Mouse (Mus musculus) forebrain, embryonic 10.5 days (tissue): ENCODE data around the gene Eif4ebp2. TPM values are rescaled to one million over a fixed set of nuclear protein-coding genes. Genes with fewer than 3 reads are reported as not detected.

Source experiments
- DNase-seq: peaks from one replicate; pipeline ENCODE4 v3.0.0-alpha.2; 2017; ENCODE audit warnings: low spot score; ENCODE audit errors: extremely low spot score
- H3K27ac ChIP-seq: fragments of 300-500 bp; sonication (generic); 2 replicates; pipeline ENCODE4 v1.5.1; 2016; ENCODE audit warnings: mild to moderate bottlenecking
- H3K27me3 ChIP-seq: fragments of 300-500 bp; sonication (generic); 2 replicates; pipeline ENCODE4 v1.6.1; 2016; ENCODE audit warnings: mild to moderate bottlenecking; ENCODE audit not compliant: poor library complexity, severe bottlenecking
- H3K36me3 ChIP-seq: fragments of 300-500 bp; sonication (generic); replicated peaks from 2 replicates; pipeline ENCODE4 v1.6.1; 2016; ENCODE audit warnings: mild to moderate bottlenecking, moderate library complexity
- H3K4me1 ChIP-seq: fragments of 300-500 bp; sonication (generic); 2 replicates; pipeline ENCODE4 v1.6.1; 2016
- H3K4me3 ChIP-seq: fragments of 300-500 bp; sonication (generic); 2 replicates; pipeline ENCODE4 v1.5.1; 2016; ENCODE audit warnings: mild to moderate bottlenecking, moderate library complexity
- H3K9me3 ChIP-seq: fragments of 300-500 bp; sonication (generic); 2 replicates; pipeline ENCODE4 v1.6.1; 2016; ENCODE audit warnings: mild to moderate bottlenecking, moderate library complexity
- WGBS: fragments of 180-500 bp; shearing (Covaris S2); methylation state at CpG from one replicate; pipeline ENCODE4 v1.1.7; 2016; 5-methylcytosine and 5-hydroxymethylcytosine counted together
- polyA plus RNA-seq: library from polyadenylated mRNA; unstranded; fragments of >200 nt; fragmentation: Nextera tagmentation; extraction: Ambion mirVana; gene quantifications from 2 replicates; pipeline ENCODE4 v1.2.1, GENCODE M21; 2016

Gene Eif4ebp2
- polyA plus RNA-seq, 1 experiment from 2014 or later: 104 TPM

DNA sequence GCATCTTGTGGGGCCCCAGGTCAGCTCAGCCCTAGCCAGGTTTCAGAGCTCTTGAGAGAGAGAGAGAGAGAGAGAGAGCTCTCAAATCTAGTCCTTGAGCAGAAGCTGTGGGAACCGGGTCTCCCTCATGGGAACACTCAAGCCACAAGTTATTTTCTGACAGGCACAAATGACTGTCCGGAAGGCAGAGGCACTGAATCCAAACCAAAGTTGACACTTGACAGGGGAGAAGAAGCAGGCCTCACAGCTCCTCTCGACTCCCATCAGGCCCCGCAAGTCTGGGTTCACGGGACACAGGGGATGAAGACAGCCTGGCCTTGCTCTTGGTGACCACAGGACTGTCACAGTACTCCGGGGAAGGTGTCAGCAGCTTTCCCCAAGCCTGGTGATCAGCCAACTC, 66.2 kb downstream of the Eif4ebp2 start:
- Histone ChIP-seq H3K36me3 (no peaks in the 10 kb centered on the region), H3K27me3 (peaks cover 36% of the 10 kb centered on the region), H3K4me3 (no peak overlapping the region), H3K27ac (no peak overlapping the region), H3K4me1 (peaks cover 39% of the 10 kb centered on the region), H3K9me3 (no peaks in the 10 kb centered on the region)
- no peak for DNase-seq
- 83% methylated on average over 6 of the region's 6 CpGs for WGBS

DNA sequence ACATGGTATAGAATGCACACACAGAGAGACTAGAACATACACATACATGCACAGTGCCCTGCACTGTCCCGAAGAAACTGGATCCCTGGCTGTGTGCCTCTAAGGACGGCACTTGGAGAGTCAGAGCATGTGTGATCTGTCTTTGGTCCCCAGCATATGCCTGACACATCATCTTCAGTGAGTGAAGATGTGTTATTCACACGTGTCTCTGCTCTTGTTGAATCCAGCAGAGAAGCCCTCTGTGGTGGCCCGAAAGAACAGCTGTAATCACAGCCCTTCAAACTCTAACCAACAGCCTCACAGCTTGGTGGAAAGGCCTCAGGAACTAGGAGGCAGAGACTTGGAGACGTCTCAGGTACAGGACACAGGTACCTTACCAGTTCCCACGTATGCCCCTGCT, 67.3 kb downstream of the Eif4ebp2 start:
- H3K27ac ChIP-seq: no peak overlapping the region
- no peaks in the 10 kb centered on the region for H3K36me3 ChIP-seq
- no peak for DNase-seq
- H3K9me3 ChIP-seq: no peaks in the 10 kb centered on the region
- no peak overlapping the region for H3K4me3 ChIP-seq
- 91% methylated on average over 6 of the region's 6 CpGs for WGBS
- peaks cover 47% of the 10 kb centered on the region for H3K27me3 ChIP-seq
- H3K4me1 ChIP-seq: peaks cover 50% of the 10 kb centered on the region

DNA sequence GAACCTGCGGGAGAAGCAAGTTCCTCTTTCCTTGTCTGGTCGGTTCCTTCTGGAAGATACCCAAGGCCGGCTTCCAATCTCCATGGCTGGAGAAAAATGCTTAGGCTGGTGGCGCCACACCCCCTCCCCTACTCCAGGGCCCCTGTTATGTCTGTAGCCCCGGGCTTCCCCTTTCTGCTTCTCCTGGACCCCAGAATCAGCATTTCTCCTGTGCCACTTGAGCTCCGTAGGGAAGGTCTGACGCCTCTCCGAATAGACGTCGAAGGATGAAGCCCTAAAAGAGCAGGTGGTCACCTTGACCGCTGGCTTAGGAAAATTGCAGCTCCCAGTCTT, 68.8 kb downstream of the Eif4ebp2 start:
- peaks cover 49% of the 10 kb centered on the region for H3K27me3 ChIP-seq
- H3K27ac ChIP-seq: peak overlapping the region; percentile 90
- H3K4me1 ChIP-seq: peaks cover 56% of the 10 kb centered on the region

DNA sequence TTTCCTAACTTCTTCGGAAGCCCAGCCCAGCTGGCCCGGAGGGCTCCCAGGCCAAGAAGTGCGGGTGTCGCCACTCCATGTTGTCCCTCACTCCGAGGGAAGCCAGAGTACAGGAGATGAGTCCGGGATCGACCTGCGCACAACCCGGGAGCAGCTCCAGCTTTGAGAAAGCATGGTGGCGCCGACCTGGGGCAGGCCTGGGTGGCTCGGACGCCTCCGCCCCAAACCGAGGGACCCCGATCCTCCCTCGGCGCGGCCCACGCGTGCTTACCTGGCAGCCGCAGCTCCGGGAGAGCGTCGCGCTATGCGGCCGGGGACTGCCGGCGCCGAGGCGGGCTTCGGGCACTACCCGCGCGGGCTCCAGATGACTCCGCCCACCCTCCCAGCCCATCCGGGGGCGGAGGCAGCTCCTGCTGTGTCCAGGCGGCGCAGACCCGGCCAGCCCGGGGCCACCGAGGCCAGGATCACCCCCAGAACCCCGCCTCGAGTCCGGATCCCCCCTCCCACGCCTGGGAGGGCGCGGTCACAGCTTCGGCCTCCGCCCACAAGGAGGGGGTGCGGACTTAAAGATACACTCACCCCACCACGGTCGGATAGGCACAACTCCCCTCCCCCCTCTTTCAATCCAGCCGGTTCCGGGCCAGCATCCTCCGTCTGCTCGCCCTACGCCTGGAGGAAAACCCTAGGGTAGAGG, 69.3 kb downstream of the Eif4ebp2 start, which contains the start of gene Pald1:
Gene Pald1, minus strand, starts transcription at position 510 of the 694 bp plus-strand sequence.
- Histone ChIP-seq H3K9me3 (no peaks in the 10 kb centered on the region), H3K27me3 (peaks cover 49% of the 10 kb centered on the region), H3K36me3 (peaks cover 2% of the 10 kb centered on the region; the same call in 1 of the 2 replicates), H3K4me3 (peak within 1 kb of the TSS; percentile 70), H3K27ac (peak within 1 kb of the TSS; percentile 90), H3K4me1 (peaks cover 57% of the 10 kb centered on the region)
- WGBS: under 1% methylated on average over 60 of the region's 60 CpGs
- peak; percentile 82 for DNase-seq

More for the DNA sequence above, 68.8 kb downstream of the Eif4ebp2 start:
- H3K9me3 ChIP-seq: no peaks in the 10 kb centered on the region
- 3% methylated on average over 11 of the region's 11 CpGs for WGBS
- H3K36me3 ChIP-seq: no peaks in the 10 kb centered on the region
- DNase-seq: no peak
- H3K4me3 ChIP-seq: peak overlapping the region; percentile 70

DNA sequence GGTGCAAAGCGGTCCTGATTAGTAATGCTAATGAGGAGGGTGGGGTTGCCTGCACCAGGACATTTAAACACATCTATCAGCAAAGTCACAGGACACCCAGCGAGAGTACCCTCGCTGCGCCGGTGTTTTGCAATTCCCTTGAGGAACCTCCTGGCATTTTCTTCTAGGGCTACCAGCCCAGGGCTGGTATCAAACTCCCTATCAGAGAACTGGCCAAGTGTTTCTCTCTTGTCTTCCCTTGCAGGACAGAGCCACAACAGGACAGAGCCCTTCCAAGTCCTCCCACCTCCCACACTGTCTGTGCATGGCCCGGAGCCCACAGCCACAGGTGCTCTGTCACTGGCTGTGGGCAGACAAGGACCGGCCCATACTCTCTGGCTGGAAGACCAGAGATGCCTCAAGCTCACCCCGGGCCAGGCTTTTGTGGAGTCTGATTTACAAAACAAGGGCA, 70.2 kb downstream of the Eif4ebp2 start:
- Histone ChIP-seq H3K4me3 (peak overlapping the region; percentile 70), H3K4me1 (peaks cover 60% of the 10 kb centered on the region), H3K27me3 (peaks cover 49% of the 10 kb centered on the region), H3K9me3 (no peaks in the 10 kb centered on the region), H3K36me3 (peaks cover 4% of the 10 kb centered on the region; the same call in 1 of the 2 replicates), H3K27ac (peak overlapping the region; percentile 90)
- 0% methylated on average over 8 of the region's 8 CpGs for WGBS
- no peak for DNase-seq

DNA sequence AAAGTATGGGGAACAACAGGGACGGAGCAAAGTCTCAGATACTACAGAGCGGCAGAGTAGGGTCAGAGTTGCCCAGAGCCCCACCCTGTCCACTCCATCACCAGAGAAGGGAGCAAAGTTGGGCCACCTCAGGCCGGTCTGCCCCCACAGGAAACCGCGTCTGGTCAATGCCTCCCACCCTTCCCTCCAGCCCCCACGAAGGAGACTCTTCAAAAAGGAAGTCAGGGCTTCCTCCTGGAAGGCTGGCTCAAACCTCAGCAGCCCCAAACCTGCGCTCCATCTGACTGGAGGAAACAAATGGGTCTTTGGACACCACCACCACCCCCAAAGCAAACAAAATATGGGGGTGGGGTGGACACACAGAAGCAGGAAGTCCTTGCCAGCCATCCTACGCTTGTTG, 70.6 kb downstream of the Eif4ebp2 start:
- Histone ChIP-seq H3K4me1 (peaks cover 60% of the 10 kb centered on the region), H3K27me3 (peaks cover 49% of the 10 kb centered on the region), H3K4me3 (peak overlapping the region; percentile 70), H3K27ac (peak overlapping the region; percentile 90), H3K36me3 (peaks cover 4% of the 10 kb centered on the region; the same call in 1 of the 2 replicates), H3K9me3 (no peaks in the 10 kb centered on the region)
- no peak for DNase-seq
- WGBS: 13% methylated on average over 8 of the region's 8 CpGs

DNA sequence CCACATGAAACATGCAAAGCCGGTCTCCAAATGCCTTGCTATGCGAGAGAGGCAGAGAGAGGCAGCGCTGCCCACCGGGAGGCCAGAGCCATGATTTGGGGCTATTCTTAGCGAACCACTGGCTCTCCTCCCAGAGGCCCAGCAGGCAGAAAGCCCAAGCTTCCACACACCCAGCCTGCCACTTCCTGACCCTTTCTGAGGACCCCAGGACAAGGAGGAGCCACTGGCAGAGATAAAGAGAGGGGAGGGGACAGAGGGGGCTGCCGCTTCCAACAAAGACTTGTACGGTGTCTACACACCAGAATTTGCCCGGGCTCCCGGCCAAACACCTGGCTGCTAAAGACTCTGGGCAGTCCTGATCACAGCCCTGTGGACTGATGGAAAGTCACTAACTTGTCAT, 72.3 kb downstream of the Eif4ebp2 start:
- Histone ChIP-seq H3K27ac (peak overlapping the region; percentile 65), H3K4me1 (peaks cover 64% of the 10 kb centered on the region), H3K36me3 (peaks cover 4% of the 10 kb centered on the region; the same call in 1 of the 2 replicates), H3K4me3 (peak overlapping the region; percentile 31), H3K9me3 (no peaks in the 10 kb centered on the region), H3K27me3 (peaks cover 37% of the 10 kb centered on the region)
- no peak for DNase-seq
- WGBS: 16% methylated on average over 9 of the region's 9 CpGs

DNA sequence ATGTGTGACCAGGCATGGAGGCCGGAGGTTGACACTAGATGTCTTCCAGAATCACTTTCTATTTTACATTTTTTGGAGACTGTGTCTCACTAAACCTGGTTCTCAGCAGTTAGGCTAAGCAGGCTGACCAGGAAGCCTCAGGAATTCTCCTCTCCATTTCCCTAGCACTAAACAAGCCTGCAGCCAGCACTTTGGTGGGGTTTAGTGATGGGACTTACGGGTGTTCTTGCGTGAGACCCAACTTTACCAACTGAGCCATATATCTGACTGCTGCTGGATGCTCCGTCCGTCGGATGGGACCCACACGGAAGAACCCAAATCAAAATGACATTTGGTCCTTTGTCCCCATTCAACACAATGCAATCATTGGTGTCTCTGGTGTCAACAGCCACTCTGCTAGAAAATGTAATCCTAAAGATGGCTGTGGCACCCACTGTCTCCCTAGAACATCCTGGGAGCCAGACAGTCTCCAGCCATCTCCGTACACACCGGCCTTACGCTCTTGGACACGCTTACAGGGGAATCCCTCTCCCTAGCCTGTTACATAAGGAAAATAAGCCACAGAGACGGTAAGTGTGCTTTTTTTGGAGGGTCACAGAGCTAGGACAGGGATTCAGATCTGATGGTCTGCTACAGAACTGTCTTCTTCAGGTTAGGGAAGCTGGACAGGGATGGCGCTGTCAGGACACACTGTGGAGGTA, 73.0 kb downstream of the Eif4ebp2 start:
- DNase-seq: no peak
- no peaks in the 10 kb centered on the region for H3K9me3 ChIP-seq
- H3K27ac ChIP-seq: peak overlapping the region; percentile 65
- H3K4me3 ChIP-seq: peak overlapping the region; percentile 31; the same call in 1 of the 2 replicates
- H3K4me1 ChIP-seq: peaks cover 71% of the 10 kb centered on the region
- peaks cover 30% of the 10 kb centered on the region for H3K27me3 ChIP-seq
- peaks cover 4% of the 10 kb centered on the region; the same call in 1 of the 2 replicates for H3K36me3 ChIP-seq
- 89% methylated on average over 13 of the region's 13 CpGs for WGBS

DNA sequence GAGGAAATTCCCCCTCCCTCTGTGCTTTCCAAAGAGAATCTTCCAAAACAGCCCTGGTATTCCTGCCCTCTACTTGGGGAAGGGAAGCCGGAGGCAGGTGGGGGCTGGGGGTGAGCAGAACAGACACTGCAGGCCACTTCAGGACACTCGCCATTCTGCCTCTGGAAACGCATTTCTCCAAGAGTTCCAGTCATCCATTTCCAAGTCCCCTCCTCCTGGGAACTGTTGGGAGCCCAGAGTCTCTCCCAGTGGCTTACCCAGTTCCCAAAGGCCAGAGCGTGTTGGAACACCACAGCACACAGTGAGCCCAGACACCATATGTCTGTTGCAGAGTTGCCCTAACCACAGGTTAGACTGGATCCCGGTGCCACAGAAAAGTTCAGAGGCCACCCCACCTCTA, 73.8 kb downstream of the Eif4ebp2 start:
- Histone ChIP-seq H3K4me1 (peaks cover 70% of the 10 kb centered on the region), H3K9me3 (peaks cover 3% of the 10 kb centered on the region; the same call in 1 of the 2 replicates), H3K36me3 (peaks cover 4% of the 10 kb centered on the region; the same call in 1 of the 2 replicates), H3K27me3 (peaks cover 22% of the 10 kb centered on the region), H3K27ac (no peak overlapping the region), H3K4me3 (no peak overlapping the region)
- 95% methylated on average over 5 of the region's 5 CpGs for WGBS
- no peak for DNase-seq

Other genes with a start within 250 kb of the Eif4ebp2 start
- 0.27 and 0.30 TPM in 2 replicates for gene Adamts14, start 179.2 kb downstream of the Eif4ebp2 start, polyA plus RNA-seq
- gene Prf1, start 154.8 kb downstream of the Eif4ebp2 start, polyA plus RNA-seq: not detected in 2 replicates
- 36.0 and 36.2 TPM in 2 replicates for gene Pald1, start 69.1 kb downstream of the Eif4ebp2 start, polyA plus RNA-seq
- 0.42 and 0.50 TPM in 2 replicates for gene Nodal, start 34.7 kb downstream of the Eif4ebp2 start, polyA plus RNA-seq
- 9.7 and 9.9 TPM in 2 replicates for gene Lrrc20, start 23.1 kb upstream of the Eif4ebp2 start, polyA plus RNA-seq
- gene Npffr1, start 142.8 kb upstream of the Eif4ebp2 start, polyA plus RNA-seq: 0.05 and 0.07 TPM in 2 replicates
- 392 and 395 TPM in 2 replicates for gene Ppa1, start 195.9 kb upstream of the Eif4ebp2 start, polyA plus RNA-seq
- gene Sar1a, start 227.6 kb upstream of the Eif4ebp2 start, polyA plus RNA-seq: 225 and 226 TPM in 2 replicates
- 25.5 and 26.3 TPM in 2 replicates for gene Tysnd1, start 242.9 kb upstream of the Eif4ebp2 start, polyA plus RNA-seq